Mouse (Mus musculus): ENCODE data around the gene Cadps2. TPM values are rescaled to one million over a fixed set of nuclear protein-coding genes. Genes with fewer than 3 reads are reported as not detected.

Cadps2 gene
- total RNA-seq, 2 experiments from 2014 or later, result 1.1 to 1.4 TPM

DNA sequence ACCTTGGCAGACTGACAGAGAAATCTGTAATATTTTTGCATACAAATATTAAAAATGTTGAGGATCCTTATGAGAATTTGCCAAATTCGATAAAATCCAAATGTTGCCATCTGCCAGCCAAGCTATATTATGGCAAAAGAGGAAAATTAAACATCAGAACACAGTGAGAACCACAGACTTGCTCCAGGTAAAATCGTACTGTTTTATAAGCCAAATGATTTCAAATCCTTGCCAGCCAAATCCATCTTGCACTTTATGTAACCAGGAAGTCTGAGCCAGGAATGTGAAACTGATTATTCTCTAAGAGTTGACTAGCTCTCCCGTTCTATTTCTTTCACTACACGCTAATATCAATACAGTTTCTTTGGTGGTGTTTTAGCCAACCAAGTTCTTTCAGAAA lies 269.5 kb downstream of the Cadps2 start:
- no peak for DNase-seq (ENCODE audit: low spot score in 2 of 2)

DNA sequence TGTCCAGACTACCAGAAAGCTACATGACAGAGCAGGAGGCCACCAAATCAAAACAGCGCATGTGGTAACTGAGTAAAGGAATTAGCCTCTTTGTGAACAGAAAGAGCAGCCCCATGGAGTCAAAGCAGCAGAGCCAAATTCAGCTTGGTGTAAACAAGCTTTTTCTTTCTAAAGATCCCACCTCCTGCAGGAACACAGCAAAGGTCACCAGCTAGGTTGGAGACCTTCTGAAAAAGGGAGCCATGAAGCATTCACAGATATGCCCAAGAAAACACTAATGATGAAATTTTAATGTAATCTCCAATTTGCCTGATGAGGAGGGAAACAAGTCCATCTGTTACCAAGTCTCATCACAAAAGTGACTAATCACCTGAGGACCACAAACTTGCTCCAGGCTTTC lies 270.5 kb downstream of the Cadps2 start:
- no peak for DNase-seq (ENCODE audit: low spot score in 2 of 2)

DNA sequence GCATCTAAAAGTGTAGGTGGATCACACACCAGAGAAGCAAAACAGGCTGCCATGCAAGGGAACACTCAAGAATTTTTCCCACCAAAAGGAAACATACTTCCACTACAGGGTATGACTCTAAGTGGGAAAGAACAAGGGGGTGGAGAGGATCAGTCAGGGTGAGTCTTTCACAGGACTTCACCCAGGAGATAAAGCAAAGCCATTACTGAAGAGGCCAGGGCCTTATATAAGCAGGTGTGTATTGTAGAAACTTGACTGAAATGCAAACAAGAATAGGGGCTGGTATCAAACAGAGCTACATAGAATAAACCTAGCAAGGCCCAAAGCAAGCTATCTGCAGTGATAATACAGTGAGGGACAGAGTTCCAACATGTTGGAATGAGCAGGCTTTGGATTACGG lies 271.6 kb downstream of the Cadps2 start:
- DNase-seq (ENCODE audit: low spot score in 2 of 2), result no peak

DNA sequence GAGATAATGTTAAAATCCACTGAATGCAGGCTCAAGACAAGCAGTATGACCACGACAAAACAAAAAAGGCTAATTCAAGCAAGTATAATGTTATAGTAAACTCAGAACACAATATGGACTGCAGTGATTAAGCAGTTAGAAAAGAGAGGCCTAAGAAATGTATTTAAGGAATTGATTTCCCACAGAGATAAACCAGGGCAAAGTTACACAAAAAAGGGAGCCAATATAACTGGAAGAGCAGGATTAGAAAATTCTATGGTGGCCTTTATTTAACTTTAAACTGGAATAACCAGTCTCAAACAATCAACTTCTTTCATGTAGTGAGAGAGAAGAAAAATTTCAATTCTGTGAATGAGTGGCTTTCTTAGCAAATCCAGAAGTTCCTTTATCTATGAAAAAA lies 289.3 kb downstream of the Cadps2 start:
- no peak for DNase-seq (ENCODE audit: low spot score in 2 of 2)

DNA sequence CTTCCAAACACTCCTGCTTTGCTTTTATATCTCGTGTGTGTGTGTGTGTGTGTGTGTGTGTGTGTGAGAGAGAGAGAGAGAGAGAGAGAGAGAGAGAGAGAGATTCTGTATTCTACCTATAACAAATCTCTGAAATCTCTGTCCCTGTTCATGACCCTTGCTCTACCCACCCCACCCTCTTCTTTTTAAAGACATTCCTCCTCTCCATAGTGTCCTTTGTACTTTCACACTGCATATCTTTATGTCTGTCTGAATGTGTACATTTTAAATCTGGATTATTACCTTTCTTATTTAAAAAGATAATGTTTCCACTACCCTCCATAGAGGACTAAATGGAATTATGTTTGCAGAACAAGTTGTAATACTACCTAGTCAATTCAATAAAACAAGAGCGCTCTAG lies 315.5 kb downstream of the Cadps2 start:
- no peak for DNase-seq (ENCODE audit: low spot score in 2 of 2)

DNA sequence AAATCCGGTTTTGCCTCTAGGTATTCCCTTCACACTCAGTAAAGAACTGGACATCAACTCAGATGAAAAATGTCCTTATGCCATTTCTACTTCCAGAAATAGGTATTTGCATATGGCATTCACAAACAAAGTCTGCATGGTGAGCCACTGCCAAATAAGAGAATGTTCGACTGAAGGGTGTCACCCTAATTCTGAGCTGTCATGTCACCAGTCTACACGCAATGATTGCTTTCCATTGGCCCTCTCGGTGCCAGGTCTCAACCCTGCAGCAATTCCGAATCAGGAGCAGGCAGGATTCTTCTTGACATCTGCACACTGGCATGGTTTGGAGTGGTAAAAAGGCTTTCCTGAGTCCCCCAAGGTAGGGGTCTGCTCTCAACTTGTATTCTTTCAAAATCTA lies 316.7 kb downstream of the Cadps2 start:
- DNase-seq (ENCODE audit: low spot score in 2 of 2), result no peak

DNA sequence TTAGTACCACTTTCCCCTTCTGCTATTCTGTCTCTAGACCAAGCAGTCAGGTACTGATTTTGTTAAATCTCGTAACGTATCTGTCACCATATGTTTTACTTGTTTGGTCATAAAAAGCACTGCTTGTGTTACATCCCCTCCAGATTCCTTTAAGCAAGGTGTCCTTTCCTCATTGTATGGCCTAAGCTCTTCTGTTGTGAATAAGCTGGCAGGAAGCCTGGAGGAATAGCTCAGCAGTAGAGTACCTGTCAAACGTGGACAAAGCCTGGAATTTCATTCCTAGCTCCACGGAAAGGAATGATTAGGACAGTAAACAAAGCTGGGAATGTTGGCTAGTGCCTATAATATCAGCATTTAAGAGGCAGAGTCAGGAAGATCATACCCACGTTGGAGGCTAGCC lies 340.6 kb downstream of the Cadps2 start:
- no peak for DNase-seq (ENCODE audit: low spot score in 2 of 2)

DNA sequence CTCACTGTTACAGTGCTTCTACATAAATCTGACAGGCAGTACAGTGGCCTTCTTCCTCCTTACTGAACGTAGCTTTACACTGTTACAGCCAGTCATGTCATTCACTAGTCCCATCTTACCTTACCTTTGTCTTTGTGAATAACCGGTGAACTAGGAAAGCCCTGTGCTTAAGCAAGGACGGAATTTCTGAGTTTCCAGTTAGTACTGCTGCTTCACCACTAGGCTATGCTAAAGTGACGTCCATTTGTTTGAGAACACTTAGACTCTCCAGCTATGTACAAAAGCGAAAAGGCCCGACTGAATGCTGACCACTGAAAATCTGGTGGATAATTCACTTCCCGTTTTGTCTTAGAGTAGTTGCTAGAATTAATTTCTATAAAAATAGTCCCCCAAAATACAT lies 347.4 kb downstream of the Cadps2 start:
- no peak for DNase-seq (ENCODE audit: low spot score in 2 of 2)

DNA sequence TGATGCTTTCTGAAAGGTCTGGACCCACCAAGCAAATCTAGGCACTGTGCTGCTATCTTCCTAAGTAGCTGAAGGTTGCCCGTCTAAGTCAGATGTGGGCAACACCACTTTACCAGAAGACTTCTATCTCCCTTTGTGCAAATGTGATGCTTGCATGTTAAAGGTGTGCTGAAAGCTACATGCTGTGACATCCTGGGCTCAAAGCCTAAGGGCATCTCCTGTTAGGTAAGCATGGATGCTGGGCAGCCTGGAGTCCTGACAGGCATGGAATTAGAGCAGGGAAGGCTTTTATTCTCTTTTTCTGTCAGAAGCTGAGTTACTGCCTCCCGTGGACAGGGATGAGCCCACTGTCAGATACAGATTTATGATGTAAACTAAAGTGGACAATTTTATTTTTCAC lies 348.8 kb downstream of the Cadps2 start:
- no peak for DNase-seq (ENCODE audit: low spot score in 2 of 2)

DNA sequence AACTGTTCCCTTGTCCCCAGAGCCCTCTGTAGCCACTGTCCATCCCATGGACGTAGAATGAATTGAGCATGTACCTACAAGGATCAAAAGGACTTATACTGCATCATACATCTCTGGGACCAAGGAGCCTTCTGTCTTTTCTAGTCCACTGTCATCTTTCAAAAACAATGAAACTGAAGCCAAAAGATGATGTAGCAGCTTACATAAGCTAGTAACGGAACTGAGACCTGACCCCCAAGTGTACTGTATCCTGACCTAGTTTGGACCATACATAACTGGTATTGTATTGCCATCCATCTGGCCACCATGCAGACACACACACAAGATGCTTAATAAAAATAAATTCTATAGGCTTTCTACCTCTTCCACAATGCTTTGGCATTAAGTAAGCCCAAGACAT lies 350.2 kb downstream of the Cadps2 start:
- DNase-seq (ENCODE audit: low spot score in 2 of 2), result no peak

DNA sequence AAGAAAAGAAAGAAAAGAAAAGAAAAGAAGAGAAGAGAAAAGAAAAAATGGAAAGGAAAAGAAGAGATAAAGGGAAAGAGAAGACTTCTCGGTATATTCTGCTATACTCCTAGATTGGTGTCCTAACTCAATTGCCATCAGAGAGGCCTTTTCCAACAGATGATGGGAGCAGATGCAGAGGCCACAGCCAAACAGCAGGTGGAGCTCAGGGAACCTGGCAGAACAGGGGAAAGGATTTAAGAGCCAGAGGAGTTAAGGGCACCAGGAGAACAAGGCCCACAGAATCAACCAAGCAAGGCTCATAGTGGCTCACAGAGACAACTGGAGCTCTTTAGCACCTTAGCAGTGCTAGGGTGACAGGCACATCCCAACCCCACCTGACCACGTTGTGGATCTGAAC lies 366.5 kb downstream of the Cadps2 start:
- DNase-seq (ENCODE audit: low spot score in 2 of 2), result no peak

DNA sequence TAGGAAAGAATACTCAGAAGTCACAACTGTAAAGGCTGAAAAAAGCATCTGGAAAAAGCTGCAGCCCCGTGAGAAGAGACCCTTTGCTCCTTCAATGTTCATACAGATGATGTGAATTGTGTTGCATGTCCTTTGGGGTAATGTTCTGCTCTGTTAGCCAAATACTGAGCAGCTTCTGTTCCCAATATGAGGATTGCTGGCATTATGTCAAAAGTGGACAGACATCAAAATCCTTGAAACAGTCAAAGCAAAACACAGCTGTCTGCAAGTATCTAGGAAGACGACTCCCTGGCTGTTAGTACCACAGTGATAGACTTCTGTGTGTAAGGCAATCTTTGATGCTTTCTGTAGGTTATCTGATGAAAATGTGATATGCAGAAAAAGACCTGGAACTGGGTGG lies 367.4 kb downstream of the Cadps2 start:
- DNase-seq (ENCODE audit: low spot score in 2 of 2), result no peak

DNA sequence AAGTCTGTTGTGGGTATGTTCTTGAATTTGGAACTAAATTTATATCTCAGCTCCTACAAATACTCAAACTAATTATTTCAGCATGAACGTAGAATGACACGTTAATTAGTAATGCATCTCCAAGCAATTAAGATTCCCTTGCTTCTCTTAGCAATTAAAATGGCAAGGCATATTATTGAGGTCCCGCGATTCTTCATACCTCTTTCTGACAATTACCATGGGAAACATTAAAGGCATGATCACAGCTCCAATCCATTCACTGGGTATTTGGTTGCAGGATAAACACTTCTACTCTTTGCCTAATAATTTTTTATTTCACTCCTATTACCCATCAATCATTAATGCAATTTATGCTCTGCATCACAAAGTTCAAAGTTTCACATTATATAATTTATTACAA lies 371.3 kb downstream of the Cadps2 start:
- no peak for DNase-seq (ENCODE audit: low spot score in 2 of 2)

DNA sequence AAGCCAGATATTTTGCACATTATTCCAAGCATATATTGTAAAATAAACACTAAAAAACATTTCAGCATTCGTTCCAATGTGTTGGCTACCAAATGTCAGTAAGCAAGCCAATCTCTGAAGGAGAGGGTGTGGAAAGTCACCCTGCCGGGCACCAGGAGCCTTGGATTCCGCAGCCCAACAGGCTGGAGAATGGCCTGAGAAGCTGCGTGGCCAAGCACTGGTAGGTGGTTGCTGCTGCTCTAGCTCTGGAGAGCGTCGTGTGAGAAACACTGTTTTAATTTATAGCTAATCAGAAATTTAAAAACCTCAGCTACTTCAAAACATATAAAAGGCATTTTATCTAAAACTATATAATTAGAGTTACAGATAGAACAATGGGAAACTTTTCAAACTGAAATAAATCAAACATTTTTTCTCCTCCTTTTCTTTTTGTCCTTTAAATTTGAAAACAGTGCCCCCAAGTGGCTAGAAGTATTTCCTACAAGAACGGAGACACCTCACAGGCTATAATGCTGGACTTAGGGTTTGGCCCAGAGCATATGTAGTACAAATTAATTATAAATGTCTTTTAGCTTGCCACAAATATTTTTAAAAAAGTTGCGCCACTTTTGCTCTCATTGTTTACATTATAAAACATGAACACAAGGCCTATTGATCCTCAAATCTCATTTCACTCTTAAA lies 376.5 kb downstream of the Cadps2 start:
- DNase-seq (ENCODE audit: low spot score in 2 of 2), result no peak

DNA sequence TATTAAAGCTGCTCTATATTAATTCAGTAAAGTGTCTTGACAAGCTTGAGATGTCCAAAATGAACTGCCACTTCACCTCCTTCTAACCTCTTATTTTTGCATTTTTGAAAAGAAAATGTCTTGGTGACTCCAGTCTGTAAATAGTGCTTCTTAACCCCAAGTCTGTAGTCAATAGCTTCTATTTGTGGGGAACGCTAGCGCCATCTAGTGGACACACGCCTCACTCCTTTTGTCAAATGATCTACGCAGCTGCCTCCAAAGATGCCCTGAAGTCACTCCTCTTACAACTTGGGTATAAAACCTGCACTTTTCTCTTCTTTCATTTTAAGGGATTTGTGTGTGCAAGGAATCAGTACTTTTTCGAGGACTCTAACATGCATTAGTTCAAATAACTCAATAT lies 381.5 kb downstream of the Cadps2 start:
- DNase-seq (ENCODE audit: low spot score in 2 of 2), result peak; percentile 28 to 54

DNA sequence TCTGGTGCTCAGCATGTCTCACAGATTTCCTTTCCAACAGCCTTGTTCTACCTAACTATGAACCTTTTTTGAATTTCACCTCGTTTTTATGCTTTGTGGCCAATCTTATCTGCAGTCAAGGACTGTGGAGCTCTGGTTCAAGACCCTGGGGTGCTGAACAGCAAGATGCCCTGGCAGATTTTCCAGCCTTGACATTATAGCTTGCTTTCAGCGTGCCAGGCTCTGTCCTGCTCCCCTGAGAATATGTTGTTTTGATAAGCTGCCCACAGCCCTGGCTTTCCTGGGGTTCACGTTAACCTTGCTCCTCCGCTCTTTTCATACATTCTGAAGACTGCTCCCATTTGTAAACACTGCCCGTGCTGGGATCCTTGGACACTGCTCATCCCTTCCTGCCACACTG lies 385.3 kb downstream of the Cadps2 start:
- no peak for DNase-seq (ENCODE audit: low spot score in 2 of 2)

DNA sequence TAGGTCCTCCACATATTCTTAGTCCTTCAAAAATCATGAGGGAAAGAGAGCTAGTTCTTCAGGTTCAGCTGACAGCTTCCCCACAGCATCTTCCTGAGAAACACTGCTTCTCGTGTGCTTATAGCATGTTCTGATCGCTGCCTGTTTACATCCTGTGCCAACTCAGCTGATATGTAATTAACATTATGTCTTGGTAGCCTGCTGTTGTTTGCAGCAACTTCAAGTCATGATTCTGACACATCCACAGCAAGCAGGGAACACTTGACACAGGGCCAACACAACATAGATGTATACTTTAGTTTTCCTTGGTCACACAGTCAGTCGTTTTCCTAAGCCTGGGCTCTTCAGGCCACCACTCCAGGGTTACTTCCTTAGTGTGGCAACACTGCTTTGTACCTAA lies 399.3 kb downstream of the Cadps2 start:
- no peak for DNase-seq (ENCODE audit: low spot score in 2 of 2)

DNA sequence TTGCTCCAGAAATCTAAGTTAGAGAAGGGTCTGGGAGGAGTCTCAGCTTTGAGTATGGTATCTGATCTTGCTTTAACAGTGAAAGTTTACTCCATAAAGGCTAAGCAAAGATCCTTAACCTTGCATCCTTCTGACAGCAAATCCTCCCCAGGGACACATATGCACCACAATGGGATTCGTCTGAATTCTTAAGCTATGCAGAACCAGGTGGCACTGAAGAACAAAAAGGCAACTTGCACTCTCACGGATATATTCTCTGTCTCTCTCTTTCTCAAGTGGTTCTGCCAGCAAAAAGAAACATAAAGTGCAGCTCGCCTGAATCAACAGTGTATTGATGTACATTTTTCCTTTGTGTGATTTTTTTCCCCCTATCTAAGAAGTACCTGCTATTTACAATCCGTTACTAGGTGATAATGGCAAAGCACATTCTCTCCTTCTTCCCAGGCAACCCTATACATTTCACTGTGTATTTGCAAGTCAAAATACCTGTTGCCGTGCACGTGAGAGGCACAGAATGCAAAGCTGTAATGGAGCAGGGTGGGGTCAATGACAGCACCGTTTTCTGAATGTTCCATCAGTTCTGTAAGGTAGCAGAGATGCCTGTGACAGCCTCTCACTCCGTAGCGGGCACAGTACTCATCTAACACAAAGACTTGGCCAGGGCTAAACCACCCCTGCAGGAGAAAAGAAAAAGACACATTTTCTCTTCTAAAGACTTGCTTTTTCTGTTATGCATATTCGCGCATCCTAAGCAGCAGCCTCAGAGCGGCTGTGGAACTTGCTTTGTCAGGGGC lies 428.8 kb downstream of the Cadps2 start:
- DNase-seq (ENCODE audit: low spot score in 2 of 2), result no peak

DNA sequence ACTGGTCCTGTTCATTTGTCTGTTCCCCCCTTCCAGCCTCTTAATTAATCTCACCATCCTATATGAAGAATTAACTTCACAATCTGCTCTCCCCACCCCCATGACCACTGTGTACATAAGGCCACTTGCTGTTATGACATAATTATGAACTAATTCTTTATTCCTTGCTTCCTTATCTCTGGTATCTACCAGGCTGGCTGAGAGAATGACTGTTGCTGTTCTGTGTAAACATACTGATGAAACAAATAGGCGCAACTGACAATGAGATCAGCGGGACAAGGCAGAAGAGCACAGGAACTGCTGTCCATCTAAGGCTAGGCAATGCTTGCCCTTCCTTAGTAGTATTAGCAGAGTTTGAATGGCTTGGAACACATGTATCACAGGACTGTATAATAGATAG lies 445.1 kb downstream of the Cadps2 start:
- no peak for DNase-seq (ENCODE audit: low spot score in 2 of 2)

DNA sequence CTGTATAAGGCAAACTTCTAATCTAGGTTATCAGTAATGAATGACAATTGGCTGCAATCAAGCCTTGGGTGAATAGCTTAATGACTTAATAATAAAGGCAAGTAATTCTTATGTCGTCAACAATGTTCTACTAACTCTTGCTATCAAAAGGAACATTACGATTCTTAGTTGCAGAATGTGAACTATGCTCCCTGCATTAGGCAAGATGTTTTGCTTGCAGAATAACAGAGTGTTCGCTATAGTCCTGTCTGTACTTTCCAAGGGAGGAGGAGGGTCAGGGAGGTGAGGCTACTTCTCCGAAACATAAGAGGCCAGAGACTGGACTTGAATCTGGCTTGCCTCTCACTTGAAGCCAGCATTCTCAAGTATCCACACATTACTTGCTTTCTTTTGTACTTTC lies 446.5 kb downstream of the Cadps2 start:
- DNase-seq (ENCODE audit: low spot score in 2 of 2), result no peak

DNA sequence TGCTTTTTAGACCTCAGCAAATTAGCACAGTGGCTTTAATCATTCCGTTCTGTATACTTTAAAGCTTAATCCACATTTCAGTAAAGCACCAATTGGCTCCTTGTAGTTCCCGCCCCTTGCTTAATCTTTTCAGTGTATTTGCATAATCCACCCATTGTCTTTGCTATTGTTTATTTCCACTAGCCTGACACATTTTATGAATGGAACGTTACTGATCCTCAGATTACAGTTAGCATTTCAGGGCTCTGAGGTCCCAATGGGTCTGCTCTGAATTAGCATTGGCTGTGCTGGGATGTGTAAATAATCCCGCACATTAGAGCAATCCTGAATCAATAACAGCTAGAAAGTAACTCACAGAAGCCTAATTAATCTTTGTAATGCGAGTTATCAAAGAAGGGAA lies 452.5 kb downstream of the Cadps2 start:
- DNase-seq (ENCODE audit: low spot score in 2 of 2), result no peak

DNA sequence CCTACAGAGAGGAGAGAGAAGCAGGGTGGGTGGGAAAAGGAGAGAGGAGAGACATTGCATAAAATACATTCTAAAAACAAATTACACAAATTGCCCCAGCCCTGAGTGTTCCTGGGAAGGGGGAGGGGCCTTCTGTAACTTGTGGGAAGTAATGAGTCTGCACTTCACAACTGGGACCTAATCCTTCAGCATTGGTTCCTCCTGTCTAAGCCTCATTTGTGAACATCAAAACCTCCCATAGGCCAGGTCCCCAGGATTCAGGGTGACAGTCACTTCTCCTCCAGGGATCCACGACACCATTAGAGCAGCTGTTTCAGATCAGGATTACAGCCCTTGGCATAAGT lies 456.2 kb downstream of the Cadps2 start:
- DNase-seq (ENCODE audit: low spot score in 2 of 2), result no peak
